Mouse (Mus musculus) layer of hippocampus, adult 8-10 months (tissue): ENCODE data around the gene Ndufaf1. TPM values are rescaled to one million over a fixed set of nuclear protein-coding genes. Genes with fewer than 3 reads are reported as not detected.

ENCODE experiments used
- DNase-seq, 2 experiments: peaks; one replicate each; pipeline ENCODE4 v3.0.0; 2022; ENCODE audit warnings: low spot score in 2 of 2
- total RNA-seq, 4 experiments: library from RNA; stranded (reverse); gene quantifications; 2 replicates each; pipeline ENCODE4 v1.2.4; 2022

Ndufaf1 gene
- total RNA-seq, 4 experiments from 2014 or later = 28.8 to 35.1 (median 29.7) TPM

DNA sequence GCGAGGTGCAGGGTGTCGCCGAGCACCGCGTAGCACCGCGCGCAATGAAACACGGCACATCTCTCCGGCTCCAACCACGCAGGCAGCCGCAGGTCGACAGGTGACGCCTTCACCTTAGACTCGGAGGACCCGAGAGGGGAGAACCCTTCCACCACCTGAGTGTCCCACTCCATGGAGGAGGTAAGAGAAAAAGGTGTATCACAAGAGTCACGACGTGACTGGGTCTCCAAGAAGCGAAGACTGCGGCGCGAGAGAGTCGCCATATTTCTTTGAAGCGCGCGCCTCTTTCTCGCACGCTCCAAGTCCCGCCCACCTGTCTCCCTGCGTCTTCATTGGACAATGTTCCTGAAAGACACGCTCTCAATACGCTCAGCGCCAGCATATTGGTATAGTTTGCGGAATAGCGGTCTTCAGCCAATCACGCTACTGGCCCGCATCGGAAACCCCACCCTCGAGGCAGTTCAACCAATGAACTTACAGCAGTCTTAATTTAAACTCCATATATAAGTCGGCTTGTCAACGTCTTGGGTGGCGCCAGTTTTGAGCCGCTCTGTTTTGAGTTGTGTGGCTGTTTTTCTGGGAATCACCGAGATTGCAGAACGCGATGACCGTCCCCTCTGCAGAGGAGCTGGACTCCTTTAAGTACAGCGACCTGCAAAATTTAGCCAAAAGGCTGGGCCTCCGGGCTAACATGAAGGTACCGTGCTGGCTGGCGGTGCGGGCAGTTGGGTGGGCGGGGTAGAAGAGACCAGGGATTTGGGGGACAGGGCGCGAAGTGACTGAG is 44.2 kb downstream of the Ndufaf1 start, which contains the start of the genes Nusap1 and Oip5:
Nusap1 (plus strand) TSS at position 100 of the 784 bp plus-strand sequence.
Oip5 (minus strand) TSS at position 271 of the 784 bp plus-strand sequence.
- DNase-seq = peak; percentile 93

DNA sequence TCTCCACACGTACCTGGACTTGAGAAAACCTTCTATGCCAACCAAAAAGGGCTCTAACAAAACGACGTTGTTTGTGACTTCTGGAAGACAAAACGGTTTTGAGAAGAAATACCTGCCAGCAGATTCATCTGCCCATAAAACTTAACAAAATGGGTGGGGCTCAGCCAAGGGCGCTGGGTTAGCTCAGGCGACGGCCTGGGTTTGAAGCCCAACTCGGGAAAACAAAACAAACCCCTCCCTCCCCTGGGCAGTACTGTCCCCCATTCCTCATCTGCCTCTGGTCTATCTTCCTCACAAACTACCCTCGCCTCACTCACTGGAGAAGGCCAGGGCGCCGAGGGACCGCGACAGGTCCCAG is 44.8 kb downstream of the Ndufaf1 start:
- DNase-seq = no peak

DNA sequence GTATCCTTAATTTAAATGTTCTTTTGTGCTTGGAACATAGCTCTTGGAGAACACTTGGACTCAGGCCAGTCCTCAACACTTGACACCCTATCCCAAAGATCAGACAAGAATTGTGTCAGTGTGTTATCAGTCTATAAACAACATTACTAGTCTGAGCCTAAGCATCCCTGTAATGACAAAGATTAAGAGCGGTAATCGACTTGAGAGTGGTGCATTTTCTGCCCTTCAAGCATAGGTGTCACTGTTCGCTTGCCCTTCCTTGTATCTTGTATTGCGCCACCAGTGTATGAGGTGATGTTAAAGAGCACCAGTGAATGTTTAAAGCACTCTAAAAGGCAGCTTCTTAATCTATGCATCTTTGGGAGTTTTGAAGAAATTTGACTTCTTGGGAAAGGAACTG is 55.6 kb downstream of the Ndufaf1 start:
- DNase-seq = no peak

Other genes starting within 250 kb of the Ndufaf1 start
- gene Ino80, start 185.1 kb downstream of the Ndufaf1 start, total RNA-seq = 10 to 100 TPM; 20.0 to 22.2 (median 20.8) TPM
- gene Exd1, start 115.2 kb downstream of the Ndufaf1 start, total RNA-seq = under 1 TPM; 0.74 to 0.89 (median 0.75) TPM
- 100 to 1,000 TPM; 148 to 177 (median 173) TPM for gene Chp1, start 115.1 kb downstream of the Ndufaf1 start, total RNA-seq
- gene Nusap1, start 44.5 kb downstream of the Ndufaf1 start, total RNA-seq = under 1 TPM; 0.31 to 0.75 (median 0.65) TPM
- gene Oip5, start 44.4 kb downstream of the Ndufaf1 start, total RNA-seq = 1 to 10 TPM in 1 of 4 experiments, under 1 TPM in 3; 0.33 to 1.2 (median 0.84) TPM
- gene Rtf1, start 12.2 kb upstream of the Ndufaf1 start, total RNA-seq = 10 to 100 TPM; 53.9 to 57.2 (median 56.1) TPM
- 100 to 1,000 TPM; 213 to 245 (median 228) TPM for gene Itpka, start 79.5 kb upstream of the Ndufaf1 start, total RNA-seq
- gene Ltk, start 97.6 kb upstream of the Ndufaf1 start, total RNA-seq = 10 to 100 TPM; 13.4 to 17.8 (median 14.7) TPM
- 10 to 100 TPM; 18.6 to 21.5 (median 19.2) TPM for gene Rpap1, start 124.7 kb upstream of the Ndufaf1 start, total RNA-seq
- gene Tyro3, start 134.9 kb upstream of the Ndufaf1 start, total RNA-seq = 10 to 100 TPM; 86.0 to 95.4 (median 91.3) TPM
- 10 to 100 TPM; 70.3 to 84.8 (median 75.3) TPM for gene Mga, start 234.4 kb upstream of the Ndufaf1 start, total RNA-seq